Mouse (Mus musculus): ENCODE data around the gene Cnksr3. TPM values are rescaled to one million over a fixed set of nuclear protein-coding genes. Genes with fewer than 3 reads are reported as not detected.

The Cnksr3 gene
- polyA plus RNA-seq, 1 experiment from 2014 or later: 8.8 TPM

DNA sequence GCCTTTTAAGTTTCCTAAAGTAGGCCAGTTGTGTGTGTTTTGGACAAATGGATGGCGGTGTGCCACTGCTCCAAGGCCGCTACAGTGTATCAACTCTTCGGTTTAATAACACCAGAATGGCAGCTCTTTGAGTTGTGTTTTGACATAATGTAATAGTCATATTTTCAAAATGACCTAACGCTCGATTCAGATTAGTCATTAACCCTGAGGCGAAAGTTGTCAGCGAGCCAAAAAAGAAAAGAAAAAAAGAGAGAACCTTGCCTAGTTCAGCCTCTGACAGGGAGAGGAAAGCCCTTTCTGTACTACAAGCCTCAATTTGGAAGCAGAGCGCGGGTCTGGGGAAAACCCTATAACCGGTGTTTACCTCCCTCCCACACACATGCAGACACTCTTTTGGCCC, 500 bp upstream of the Cnksr3 start:
- peak overlapping the region; percentile 78 for H3K9ac ChIP-seq (ENCODE audit: low read length)
- no peaks in the 10 kb centered on the region for H3K27me3 ChIP-seq (ENCODE audit: control insufficient read depth, insufficient read depth, low read length)
- H3K9me3 ChIP-seq (ENCODE audit: control insufficient read depth, low read length): no peaks in the 10 kb centered on the region
- H3K4me3 ChIP-seq (ENCODE audit: low read depth, low read length): peak overlapping the region; percentile 69
- WGBS: 25% methylated on average over 10 of the region's 10 CpGs
- no peak overlapping the region for H3K27ac ChIP-seq (ENCODE audit: low read depth, low read length)
- no peaks in the 10 kb centered on the region for H3K36me3 ChIP-seq (ENCODE audit: control insufficient read depth, insufficient read depth, low read length)
- peak; percentile 36 for ATAC-seq (replicated peaks; ENCODE audit: low FRiP score)
- peaks cover 5% of the 10 kb centered on the region; the same call in 1 of the 2 replicates for H3K4me1 ChIP-seq (replicated peaks; ENCODE audit: control insufficient read depth, insufficient read depth, low read length)
- DNase-seq (ENCODE audit: low spot score): no peak
- peak overlapping the region; percentile 88 for H3K4me2 ChIP-seq (ENCODE audit: low read depth, low read length, severe bottlenecking)

DNA sequence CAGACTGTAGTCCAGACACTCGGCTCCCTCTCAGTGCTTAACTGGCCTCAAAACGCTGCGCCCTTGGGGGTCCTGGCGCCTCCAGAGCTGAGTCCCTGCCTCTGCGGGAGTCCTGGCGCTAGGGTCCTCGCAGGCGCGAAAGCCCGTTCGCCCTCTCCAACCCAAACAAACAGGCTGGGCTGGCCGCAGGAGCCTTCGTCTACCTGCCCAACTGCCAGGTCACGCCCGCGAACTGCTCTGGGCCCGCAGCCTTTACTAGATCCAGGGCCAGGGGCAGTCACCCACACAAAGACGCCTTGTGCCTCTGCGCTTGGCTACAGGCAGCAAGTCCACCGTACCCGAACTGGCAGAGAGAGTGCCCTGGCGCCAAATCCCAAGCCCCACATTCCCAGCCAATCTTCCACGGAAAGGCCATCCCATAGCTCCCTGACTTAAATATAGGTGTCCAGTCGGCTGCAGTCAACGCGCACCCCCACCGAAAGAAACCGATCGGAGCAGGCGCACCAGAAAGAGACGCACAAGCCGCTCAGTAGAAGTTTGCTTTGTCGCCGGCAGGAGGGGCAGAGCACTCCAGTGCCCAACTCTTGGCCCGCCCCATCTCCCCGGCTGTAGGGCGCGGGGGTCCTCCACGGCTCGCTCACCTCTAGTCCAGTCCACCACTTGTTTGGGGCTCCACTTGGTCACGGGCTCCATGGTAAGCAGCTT, 894 bp downstream of the Cnksr3 start:
- under 1% methylated on average over 41 of the region's 41 CpGs for whole genome bisulfite sequencing
- Histone ChIP-seq H3K9ac (ENCODE audit: low read length) (peak overlapping the region; percentile 78), H3K4me1 (replicated peaks; ENCODE audit: control insufficient read depth, insufficient read depth, low read length) (peaks cover 5% of the 10 kb centered on the region; the same call in 1 of the 2 replicates), H3K4me2 (ENCODE audit: low read depth, low read length, severe bottlenecking) (peak overlapping the region; percentile 88), H3K36me3 (ENCODE audit: control insufficient read depth, insufficient read depth, low read length) (no peaks in the 10 kb centered on the region), H3K9me3 (ENCODE audit: control insufficient read depth, low read length) (no peaks in the 10 kb centered on the region), H3K27ac (ENCODE audit: low read depth, low read length) (no peak overlapping the region), H3K27me3 (ENCODE audit: control insufficient read depth, insufficient read depth, low read length) (no peaks in the 10 kb centered on the region), H3K4me3 (ENCODE audit: low read depth, low read length) (peak overlapping the region; percentile 69)
- DNase-seq (ENCODE audit: low spot score): peak; percentile 88
- ATAC-seq (replicated peaks; ENCODE audit: low FRiP score): peak; percentile 90

DNA sequence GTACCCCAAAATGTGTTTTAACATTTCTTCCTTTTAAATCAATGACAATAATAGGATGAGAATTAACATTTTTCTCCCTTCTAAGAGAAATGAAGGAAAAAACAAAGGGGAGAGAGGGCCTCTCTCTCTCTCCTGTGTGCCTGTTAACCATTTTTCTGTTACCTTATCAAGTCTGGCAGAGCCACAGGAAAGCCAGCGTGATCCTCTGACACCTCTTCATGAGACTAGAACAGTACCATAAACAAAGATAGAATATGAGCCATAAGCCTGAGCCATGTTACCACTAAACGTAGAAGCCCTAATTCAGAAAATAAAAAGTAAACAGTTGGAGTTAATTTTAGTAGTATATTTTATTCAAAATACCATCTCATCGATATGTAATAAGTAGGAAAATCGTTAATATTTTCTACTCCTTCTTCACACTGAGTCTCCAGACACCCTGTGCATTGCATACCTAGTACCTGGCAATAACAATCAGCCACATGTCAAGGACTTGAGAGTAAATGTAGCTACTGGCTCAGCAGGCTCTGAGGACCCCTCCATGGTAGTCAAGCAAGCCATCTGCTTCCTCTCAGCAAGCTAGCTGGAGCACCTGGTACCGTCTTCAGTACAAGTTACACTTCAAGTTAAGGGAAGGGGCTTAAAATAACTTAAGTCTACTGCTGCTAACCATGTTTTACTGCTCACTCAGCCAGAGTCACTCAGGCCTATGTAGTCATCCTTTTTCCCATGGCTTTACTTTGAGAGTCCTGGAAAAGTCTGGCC, 2.2 kb downstream of the Cnksr3 start:
- 0 out of 2 replicates have a peak overlapping the region, but pooled peaks have one; percentile 24 for H3K9ac ChIP-seq (ENCODE audit: low read length)
- H3K27ac ChIP-seq (ENCODE audit: low read depth, low read length): no peak overlapping the region
- DNase-seq (ENCODE audit: low spot score) (no peak), ATAC-seq (replicated peaks; ENCODE audit: low FRiP score) (no peak)
- 77% methylated on average over 5 of the region's 5 CpGs for WGBS
- no peaks in the 10 kb centered on the region for H3K36me3 ChIP-seq (ENCODE audit: control insufficient read depth, insufficient read depth, low read length)
- H3K4me3 ChIP-seq (ENCODE audit: low read depth, low read length): peak overlapping the region; percentile 69
- no peaks in the 10 kb centered on the region for H3K27me3 ChIP-seq (ENCODE audit: control insufficient read depth, insufficient read depth, low read length)
- H3K4me2 ChIP-seq (ENCODE audit: low read depth, low read length, severe bottlenecking): peak overlapping the region; percentile 88
- H3K9me3 ChIP-seq (ENCODE audit: control insufficient read depth, low read length): no peaks in the 10 kb centered on the region
- H3K4me1 ChIP-seq (replicated peaks; ENCODE audit: control insufficient read depth, insufficient read depth, low read length): peaks cover 5% of the 10 kb centered on the region; the same call in 1 of the 2 replicates

DNA sequence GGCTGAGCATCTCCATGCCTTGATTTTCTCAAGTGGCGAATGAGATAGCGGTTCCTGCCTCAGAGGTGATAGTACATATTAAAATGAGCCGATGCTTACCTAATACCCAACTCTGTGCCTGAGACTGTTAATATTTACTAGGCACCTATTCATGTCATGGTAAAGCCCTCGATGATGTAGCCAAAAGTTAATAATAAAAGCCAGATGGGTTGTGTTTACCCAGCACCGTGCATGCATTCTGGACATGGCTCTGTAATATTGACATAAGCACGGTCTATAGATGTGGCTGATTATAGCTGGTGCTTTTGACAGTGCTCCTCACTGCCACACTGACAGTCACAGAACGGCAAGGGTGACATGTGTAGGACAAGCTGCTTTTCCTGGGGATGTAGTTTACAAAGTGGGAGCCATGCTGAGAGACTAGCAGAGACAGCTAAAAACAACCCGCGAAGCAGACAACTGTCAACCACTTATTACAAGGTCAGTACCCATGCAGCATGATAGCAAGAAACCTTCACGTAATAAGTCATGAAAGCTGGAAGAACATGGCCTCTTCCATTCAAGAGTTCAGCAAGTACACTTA, 3.1 kb downstream of the Cnksr3 start:
- Histone ChIP-seq H3K27me3 (ENCODE audit: control insufficient read depth, insufficient read depth, low read length) (no peaks in the 10 kb centered on the region), H3K9me3 (ENCODE audit: control insufficient read depth, low read length) (no peaks in the 10 kb centered on the region), H3K9ac (ENCODE audit: low read length) (no peak overlapping the region), H3K4me2 (ENCODE audit: low read depth, low read length, severe bottlenecking) (no peak overlapping the region), H3K36me3 (ENCODE audit: control insufficient read depth, insufficient read depth, low read length) (no peaks in the 10 kb centered on the region), H3K4me1 (replicated peaks; ENCODE audit: control insufficient read depth, insufficient read depth, low read length) (peaks cover 5% of the 10 kb centered on the region; the same call in 1 of the 2 replicates), H3K4me3 (ENCODE audit: low read depth, low read length) (no peak overlapping the region), H3K27ac (ENCODE audit: low read depth, low read length) (no peak overlapping the region)
- DNase-seq (ENCODE audit: low spot score) (no peak), ATAC-seq (replicated peaks; ENCODE audit: low FRiP score) (no peak)
- WGBS: 86% methylated on average over 10 of the region's 10 CpGs

DNA sequence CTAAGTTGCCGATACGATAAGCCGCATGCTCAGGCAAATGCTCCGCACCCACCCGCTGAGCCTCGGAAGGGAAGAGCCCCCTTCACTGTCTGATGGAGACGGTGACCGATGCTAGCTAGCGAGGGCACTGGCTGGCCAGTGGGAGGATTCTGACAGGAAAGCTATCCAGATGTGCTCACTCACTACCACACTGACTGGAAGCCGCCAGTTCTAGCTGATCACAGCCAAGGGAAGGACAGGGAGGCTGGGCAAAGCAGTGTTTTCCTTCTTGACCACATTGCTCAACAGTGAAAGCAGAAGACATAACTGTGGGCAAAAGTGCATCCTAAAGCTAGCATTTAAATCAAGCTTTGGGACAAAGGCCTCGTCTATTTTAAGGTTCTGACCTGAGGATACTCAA, 4.7 kb downstream of the Cnksr3 start:
- Histone ChIP-seq H3K4me1 (replicated peaks; ENCODE audit: control insufficient read depth, insufficient read depth, low read length) (peaks cover 5% of the 10 kb centered on the region; the same call in 1 of the 2 replicates), H3K27me3 (ENCODE audit: control insufficient read depth, insufficient read depth, low read length) (no peaks in the 10 kb centered on the region), H3K4me2 (ENCODE audit: low read depth, low read length, severe bottlenecking) (no peak overlapping the region), H3K36me3 (ENCODE audit: control insufficient read depth, insufficient read depth, low read length) (no peaks in the 10 kb centered on the region), H3K4me3 (ENCODE audit: low read depth, low read length) (no peak overlapping the region), H3K9me3 (ENCODE audit: control insufficient read depth, low read length) (no peaks in the 10 kb centered on the region), H3K27ac (ENCODE audit: low read depth, low read length) (no peak overlapping the region), H3K9ac (ENCODE audit: low read length) (no peak overlapping the region)
- 89% methylated on average over 11 of the region's 11 CpGs for WGBS
- ATAC-seq (replicated peaks; ENCODE audit: low FRiP score): no peak
- DNase-seq (ENCODE audit: low spot score): no peak

DNA sequence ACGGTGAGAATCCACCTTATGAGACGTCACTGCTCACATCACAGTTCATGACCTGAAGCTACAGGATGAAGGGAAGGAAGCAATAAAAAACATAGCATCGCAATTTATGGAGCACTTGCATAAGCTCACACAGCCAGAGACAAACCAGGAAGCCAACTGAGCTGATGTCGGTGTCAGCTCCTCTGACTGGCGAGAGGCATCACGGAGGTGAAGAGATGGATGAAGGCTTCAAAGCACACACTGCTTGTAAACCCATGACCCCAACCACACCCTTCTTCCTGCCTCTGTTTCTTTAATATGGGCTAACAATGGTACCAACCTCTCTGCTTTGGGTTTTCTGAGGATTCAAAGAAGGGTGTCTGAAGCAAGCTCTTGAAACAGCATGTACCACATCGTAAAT, 5.5 kb downstream of the Cnksr3 start:
- no peak overlapping the region for H3K4me3 ChIP-seq (ENCODE audit: low read depth, low read length)
- H3K36me3 ChIP-seq (ENCODE audit: control insufficient read depth, insufficient read depth, low read length): no peaks in the 10 kb centered on the region
- no peak overlapping the region for H3K9ac ChIP-seq (ENCODE audit: low read length)
- WGBS: 85% methylated on average over 7 of the region's 7 CpGs
- no peak for DNase-seq (ENCODE audit: low spot score)
- H3K4me2 ChIP-seq (ENCODE audit: low read depth, low read length, severe bottlenecking): no peak overlapping the region
- H3K4me1 ChIP-seq (replicated peaks; ENCODE audit: control insufficient read depth, insufficient read depth, low read length): peaks cover 5% of the 10 kb centered on the region; the same call in 1 of the 2 replicates
- ATAC-seq (replicated peaks; ENCODE audit: low FRiP score): no peak
- no peaks in the 10 kb centered on the region for H3K27me3 ChIP-seq (ENCODE audit: control insufficient read depth, insufficient read depth, low read length)
- H3K27ac ChIP-seq (ENCODE audit: low read depth, low read length): no peak overlapping the region
- H3K9me3 ChIP-seq (ENCODE audit: control insufficient read depth, low read length): no peaks in the 10 kb centered on the region

DNA sequence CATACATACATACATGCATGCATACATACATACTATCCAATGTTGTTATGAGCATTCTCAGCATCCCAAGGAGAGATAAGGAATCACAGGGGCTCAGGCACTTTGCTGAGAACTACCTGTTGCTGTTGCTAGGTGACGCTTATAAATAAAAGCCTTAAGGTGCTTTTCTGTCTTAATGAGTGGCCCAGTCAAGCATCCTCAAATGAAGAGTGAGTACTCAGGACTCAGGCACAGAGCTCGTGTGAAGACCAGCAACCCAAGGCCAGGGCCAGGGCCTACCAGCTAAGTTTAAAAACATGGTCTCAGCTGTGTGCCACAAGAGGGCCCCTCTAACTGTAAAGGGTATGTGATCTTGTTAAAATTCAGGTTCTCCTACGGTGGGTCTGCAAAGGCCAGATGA, 6.5 kb downstream of the Cnksr3 start:
- ATAC-seq (replicated peaks; ENCODE audit: low FRiP score) (no peak), DNase-seq (ENCODE audit: low spot score) (no peak)
- Histone ChIP-seq H3K9ac (ENCODE audit: low read length) (no peak overlapping the region), H3K4me2 (ENCODE audit: low read depth, low read length, severe bottlenecking) (no peak overlapping the region), H3K27ac (ENCODE audit: low read depth, low read length) (no peak overlapping the region), H3K9me3 (ENCODE audit: control insufficient read depth, low read length) (no peaks in the 10 kb centered on the region), H3K27me3 (ENCODE audit: control insufficient read depth, insufficient read depth, low read length) (no peaks in the 10 kb centered on the region), H3K36me3 (ENCODE audit: control insufficient read depth, insufficient read depth, low read length) (no peaks in the 10 kb centered on the region), H3K4me3 (ENCODE audit: low read depth, low read length) (no peak overlapping the region), H3K4me1 (replicated peaks; ENCODE audit: control insufficient read depth, insufficient read depth, low read length) (peaks cover 5% of the 10 kb centered on the region; the same call in 1 of the 2 replicates)
- 80% methylated on average over 3 of the region's 3 CpGs for WGBS

DNA sequence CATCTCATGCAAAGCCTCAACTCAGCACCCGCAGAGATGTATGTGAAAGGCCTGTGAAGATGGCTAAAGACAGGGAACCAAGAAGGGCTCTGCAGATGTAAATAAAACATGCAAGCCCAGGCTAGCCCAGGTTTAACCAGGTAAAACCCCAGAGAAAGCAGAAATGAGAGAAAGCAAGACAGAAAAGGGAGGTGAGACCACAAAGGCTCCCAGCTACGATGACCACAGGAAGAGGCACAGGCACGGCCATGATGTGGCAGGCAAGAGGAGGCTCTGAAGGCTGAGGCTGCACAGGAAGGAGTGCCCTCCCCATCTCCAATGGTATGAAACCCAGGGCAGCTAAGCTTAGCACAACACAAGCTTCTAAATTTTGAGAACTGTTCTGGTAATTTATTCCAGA, 7.1 kb downstream of the Cnksr3 start:
- Histone ChIP-seq H3K4me2 (ENCODE audit: low read depth, low read length, severe bottlenecking) (no peak overlapping the region), H3K4me1 (replicated peaks; ENCODE audit: control insufficient read depth, insufficient read depth, low read length) (peaks cover under 1% of the 10 kb centered on the region; the same call in 1 of the 2 replicates), H3K27me3 (ENCODE audit: control insufficient read depth, insufficient read depth, low read length) (no peaks in the 10 kb centered on the region), H3K4me3 (ENCODE audit: low read depth, low read length) (no peak overlapping the region), H3K27ac (ENCODE audit: low read depth, low read length) (no peak overlapping the region), H3K9me3 (ENCODE audit: control insufficient read depth, low read length) (no peaks in the 10 kb centered on the region), H3K36me3 (ENCODE audit: control insufficient read depth, insufficient read depth, low read length) (no peaks in the 10 kb centered on the region), H3K9ac (ENCODE audit: low read length) (no peak overlapping the region)
- no peak for DNase-seq (ENCODE audit: low spot score)
- WGBS: 80% methylated on average over 3 of the region's 3 CpGs
- no peak for ATAC-seq (replicated peaks; ENCODE audit: low FRiP score)
